Mouse (Mus musculus): Measurements from ENCODE around the gene Arpp21. TPM values are rescaled to one million over a fixed set of nuclear protein-coding genes. Genes with fewer than 3 reads are reported as not detected.
A peak's percentile ranks its signal among the peaks of the same experiment; 100 is the strongest.

The Arpp21 gene
- polyA plus RNA-seq, 1 experiment from 2014 or later, result 1.5 TPM

GRCm38 (mm10) chr9:112226511-112226910 lies 9.2 kb downstream of the Arpp21 start:
- H3K4me2 ChIP-seq, result no peak overlapping the region
- H3K27ac ChIP-seq, result no peak overlapping the region
- H3K27me3 ChIP-seq, result peaks cover 19% of the 10 kb centered on the region
- no peak for ATAC-seq (replicated peaks; ENCODE audit: low FRiP score)
- no peak overlapping the region for H3K9ac ChIP-seq
- no peaks in the 10 kb centered on the region for H3K9me3 ChIP-seq (replicated peaks)
- no peaks in the 10 kb centered on the region for H3K4me1 ChIP-seq
- 50% methylated on average over 1 of the region's 1 CpGs for WGBS
- no peak overlapping the region for H3K4me3 ChIP-seq (replicated peaks)
- no peaks in the 10 kb centered on the region for H3K36me3 ChIP-seq

- no peak overlapping the region for H3K4me2 ChIP-seq
- no peak for ATAC-seq (replicated peaks; ENCODE audit: low FRiP score)
- peaks cover 8% of the 10 kb centered on the region for H3K27me3 ChIP-seq
- H3K9ac ChIP-seq, result no peak overlapping the region
- H3K9me3 ChIP-seq (replicated peaks), result no peaks in the 10 kb centered on the region
- no peaks in the 10 kb centered on the region for H3K36me3 ChIP-seq
- 79% methylated on average over 2 of the region's 2 CpGs for WGBS
- H3K4me1 ChIP-seq, result no peaks in the 10 kb centered on the region
- no peak overlapping the region for H3K4me3 ChIP-seq (replicated peaks)
- H3K27ac ChIP-seq, result no peak overlapping the region
These were observed 10.7 kb downstream of the Arpp21 start for GRCm38 (mm10) chr9:112225046-112225445.

GRCm38 (mm10) chr9:112219372-112219771 lies 16.4 kb downstream of the Arpp21 start:
- no peak overlapping the region for H3K4me3 ChIP-seq (replicated peaks)
- no peaks in the 10 kb centered on the region for H3K4me1 ChIP-seq
- no peak overlapping the region for H3K4me2 ChIP-seq
- H3K36me3 ChIP-seq, result no peaks in the 10 kb centered on the region
- no peak for ATAC-seq (replicated peaks; ENCODE audit: low FRiP score)
- H3K27me3 ChIP-seq, result peaks cover 3% of the 10 kb centered on the region; the same call in 1 of the 2 replicates
- H3K9ac ChIP-seq, result no peak overlapping the region
- no peak overlapping the region for H3K27ac ChIP-seq
- H3K9me3 ChIP-seq (replicated peaks), result no peaks in the 10 kb centered on the region
- WGBS, result 86% methylated on average over 8 of the region's 8 CpGs

GRCm38 (mm10) chr9:112218237-112218636 lies 17.5 kb downstream of the Arpp21 start:
- no peak overlapping the region for H3K4me3 ChIP-seq (replicated peaks)
- no peak for ATAC-seq (replicated peaks; ENCODE audit: low FRiP score)
- H3K9ac ChIP-seq, result no peak overlapping the region
- no peaks in the 10 kb centered on the region for H3K4me1 ChIP-seq
- H3K27ac ChIP-seq, result no peak overlapping the region
- no peaks in the 10 kb centered on the region for H3K9me3 ChIP-seq (replicated peaks)
- 83% methylated on average over 3 of the region's 3 CpGs for WGBS
- H3K27me3 ChIP-seq, result peaks cover 3% of the 10 kb centered on the region; the same call in 1 of the 2 replicates
- H3K36me3 ChIP-seq, result no peaks in the 10 kb centered on the region
- no peak overlapping the region for H3K4me2 ChIP-seq

GRCm38 (mm10) chr9:112217161-112217560 lies 18.6 kb downstream of the Arpp21 start:
- H3K4me1 ChIP-seq, result no peaks in the 10 kb centered on the region
- no peak overlapping the region for H3K4me3 ChIP-seq (replicated peaks)
- no peaks in the 10 kb centered on the region for H3K36me3 ChIP-seq
- no peaks in the 10 kb centered on the region for H3K9me3 ChIP-seq (replicated peaks)
- H3K4me2 ChIP-seq, result no peak overlapping the region
- H3K27ac ChIP-seq, result no peak overlapping the region
- ATAC-seq (replicated peaks; ENCODE audit: low FRiP score), result no peak
- H3K27me3 ChIP-seq, result peaks cover 3% of the 10 kb centered on the region; the same call in 1 of the 2 replicates
- no peak overlapping the region for H3K9ac ChIP-seq
- WGBS, result 78% methylated on average over 4 of the region's 4 CpGs

- WGBS, result 48% methylated on average over 10 of the region's 10 CpGs
- Histone ChIP-seq H3K9ac (no peak overlapping the region), H3K27me3 (peaks cover 5% of the 10 kb centered on the region; the same call in 1 of the 2 replicates), H3K4me1 (no peaks in the 10 kb centered on the region), H3K9me3 (replicated peaks) (no peaks in the 10 kb centered on the region), H3K36me3 (no peaks in the 10 kb centered on the region), H3K27ac (no peak overlapping the region), H3K4me2 (no peak overlapping the region), H3K4me3 (replicated peaks) (no peak overlapping the region)
- no peak for ATAC-seq (replicated peaks; ENCODE audit: low FRiP score)
These were observed 20.5 kb downstream of the Arpp21 start for GRCm38 (mm10) chr9:112215030-112215806.

GRCm38 (mm10) chr9:112213411-112214255 lies 22.1 kb downstream of the Arpp21 start:
- H3K4me2 ChIP-seq, result no peak overlapping the region
- no peaks in the 10 kb centered on the region for H3K4me1 ChIP-seq
- no peak overlapping the region for H3K9ac ChIP-seq
- H3K36me3 ChIP-seq, result no peaks in the 10 kb centered on the region
- 35% methylated on average over 10 of the region's 10 CpGs for whole genome bisulfite sequencing
- H3K4me3 ChIP-seq (replicated peaks), result no peak overlapping the region
- H3K27ac ChIP-seq, result no peak overlapping the region
- peaks cover 5% of the 10 kb centered on the region; the same call in 1 of the 2 replicates for H3K27me3 ChIP-seq
- no peaks in the 10 kb centered on the region for H3K9me3 ChIP-seq (replicated peaks)
- ATAC-seq (replicated peaks; ENCODE audit: low FRiP score), result 0 out of 2 replicates have a peak, but pooled peaks have one; percentile 40

GRCm38 (mm10) chr9:112209803-112210202 lies 25.9 kb downstream of the Arpp21 start:
- no peak overlapping the region for H3K4me3 ChIP-seq (replicated peaks)
- peaks cover 3% of the 10 kb centered on the region for H3K4me1 ChIP-seq
- WGBS, result 74% methylated on average over 3 of the region's 3 CpGs
- H3K9me3 ChIP-seq (replicated peaks), result no peaks in the 10 kb centered on the region
- 0 out of 2 replicates have a peak, but pooled peaks cover 2% of the 10 kb centered on the region for H3K27me3 ChIP-seq
- no peak overlapping the region for H3K27ac ChIP-seq
- H3K36me3 ChIP-seq, result no peaks in the 10 kb centered on the region
- H3K4me2 ChIP-seq, result no peak overlapping the region
- H3K9ac ChIP-seq, result no peak overlapping the region
- ATAC-seq (replicated peaks; ENCODE audit: low FRiP score), result no peak

GRCm38 (mm10) chr9:112207767-112208166 lies 28.0 kb downstream of the Arpp21 start:
- Histone ChIP-seq H3K9ac (no peak overlapping the region), H3K9me3 (replicated peaks) (no peaks in the 10 kb centered on the region), H3K4me2 (no peak overlapping the region), H3K27me3 (0 out of 2 replicates have a peak, but pooled peaks cover 2% of the 10 kb centered on the region), H3K27ac (no peak overlapping the region), H3K4me1 (peaks cover 3% of the 10 kb centered on the region), H3K4me3 (replicated peaks) (no peak overlapping the region), H3K36me3 (no peaks in the 10 kb centered on the region)
- peak; percentile 92 for ATAC-seq (replicated peaks; ENCODE audit: low FRiP score)
- 29% methylated on average over 4 of the region's 4 CpGs for WGBS

GRCm38 (mm10) chr9:112198296-112198695 lies 37.4 kb downstream of the Arpp21 start:
- H3K36me3 ChIP-seq, result no peaks in the 10 kb centered on the region
- WGBS, result 73% methylated on average over 6 of the region's 6 CpGs
- no peak overlapping the region for H3K4me2 ChIP-seq
- no peaks in the 10 kb centered on the region for H3K27me3 ChIP-seq
- no peaks in the 10 kb centered on the region for H3K9me3 ChIP-seq (replicated peaks)
- ATAC-seq (replicated peaks; ENCODE audit: low FRiP score), result no peak
- H3K9ac ChIP-seq, result no peak overlapping the region
- H3K4me3 ChIP-seq (replicated peaks), result no peak overlapping the region
- no peak overlapping the region for H3K27ac ChIP-seq
- H3K4me1 ChIP-seq, result no peaks in the 10 kb centered on the region

GRCm38 (mm10) chr9:112194049-112194448 lies 41.7 kb downstream of the Arpp21 start:
- H3K4me1 ChIP-seq, result no peaks in the 10 kb centered on the region
- no peak for ATAC-seq (replicated peaks; ENCODE audit: low FRiP score)
- no peak overlapping the region for H3K4me2 ChIP-seq
- H3K27me3 ChIP-seq, result no peaks in the 10 kb centered on the region
- H3K9ac ChIP-seq, result no peak overlapping the region
- no peak overlapping the region for H3K4me3 ChIP-seq (replicated peaks)
- no peaks in the 10 kb centered on the region for H3K36me3 ChIP-seq
- H3K27ac ChIP-seq, result no peak overlapping the region
- no peaks in the 10 kb centered on the region for H3K9me3 ChIP-seq (replicated peaks)

GRCm38 (mm10) chr9:112189394-112189793 lies 46.3 kb downstream of the Arpp21 start:
- Histone ChIP-seq H3K9ac (no peak overlapping the region), H3K27me3 (peaks cover 27% of the 10 kb centered on the region), H3K9me3 (replicated peaks) (no peaks in the 10 kb centered on the region), H3K4me3 (replicated peaks) (no peak overlapping the region), H3K4me2 (no peak overlapping the region), H3K27ac (no peak overlapping the region), H3K4me1 (peaks cover 10% of the 10 kb centered on the region), H3K36me3 (no peaks in the 10 kb centered on the region)
- ATAC-seq (replicated peaks; ENCODE audit: low FRiP score), result no peak
- 86% methylated on average over 10 of the region's 10 CpGs for WGBS
